Mouse (Mus musculus): ENCODE measurements around the gene Tle6. TPM values are rescaled to one million over a fixed set of nuclear protein-coding genes. Genes with fewer than 3 reads are reported as not detected.

Tle6 gene
- polyA plus RNA-seq, 1 experiment from 2014 or later: 15.2 TPM

DNA sequence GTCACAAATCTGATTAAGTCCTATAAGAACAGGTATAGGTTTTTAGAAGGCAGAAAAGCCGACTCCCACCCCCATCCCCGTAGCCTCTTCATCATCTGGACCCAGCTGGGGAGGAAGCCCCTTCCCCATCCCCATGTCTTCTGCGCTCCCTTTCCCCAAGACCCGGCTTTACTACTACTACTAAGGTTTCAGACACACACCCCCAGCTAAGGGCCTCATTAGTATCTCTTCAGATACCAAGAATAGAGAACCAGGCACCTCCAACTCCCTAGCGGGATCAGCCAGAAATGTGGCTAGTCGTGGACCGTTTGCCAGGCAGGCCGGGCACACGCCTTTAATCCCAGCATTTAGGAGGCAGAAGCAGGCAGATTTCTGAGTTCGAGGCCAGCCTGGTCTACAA lies 777 bp downstream of the Tle6 start:
- peak overlapping the region; percentile 75 for H3K27ac ChIP-seq
- ATAC-seq (ENCODE audit: insufficient number of reproducible peaks, insufficient read depth, low FRiP score, low TSS enrichment, low read depth): no peak
- H3K27me3 ChIP-seq: peaks cover 9% of the 10 kb centered on the region
- no peak overlapping the region for H3K4me3 ChIP-seq (replicated peaks)
- H3K9ac ChIP-seq (replicated peaks): no peak overlapping the region
- 41% methylated on average over 10 of the region's 10 CpGs for WGBS
- no peaks in the 10 kb centered on the region for H3K9me3 ChIP-seq
- H3K4me2 ChIP-seq: no peak overlapping the region
- H3K36me3 ChIP-seq: no peaks in the 10 kb centered on the region
- H3K4me1 ChIP-seq (replicated peaks): peaks cover 83% of the 10 kb centered on the region

DNA sequence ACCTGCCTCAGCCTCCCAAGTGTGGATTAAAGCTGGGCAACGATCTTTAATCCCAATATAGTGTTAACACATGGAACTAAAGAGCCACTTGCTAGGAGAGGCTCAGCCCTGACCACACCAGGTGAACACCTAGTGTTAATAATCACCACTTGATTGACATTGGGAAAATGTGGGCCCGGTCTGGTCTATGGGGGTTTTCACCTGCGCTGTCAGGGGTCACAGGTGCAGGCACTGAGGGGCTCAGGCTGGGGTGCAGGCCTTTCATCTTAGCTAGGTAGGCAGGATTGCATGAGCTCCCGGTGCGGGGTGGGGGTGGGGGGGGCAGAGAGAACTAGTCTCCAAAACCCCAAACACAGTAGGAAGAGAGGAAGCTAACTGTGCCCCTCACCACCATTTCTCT lies 1.2 kb downstream of the Tle6 start:
- peaks cover 84% of the 10 kb centered on the region for H3K4me1 ChIP-seq (replicated peaks)
- no peaks in the 10 kb centered on the region for H3K9me3 ChIP-seq
- no peak overlapping the region for H3K9ac ChIP-seq (replicated peaks)
- H3K27ac ChIP-seq: no peak overlapping the region
- H3K36me3 ChIP-seq: no peaks in the 10 kb centered on the region
- H3K4me2 ChIP-seq: no peak overlapping the region
- H3K27me3 ChIP-seq: peaks cover 13% of the 10 kb centered on the region
- WGBS: 55% methylated on average over 5 of the region's 5 CpGs
- H3K4me3 ChIP-seq (replicated peaks): no peak overlapping the region
- ATAC-seq (ENCODE audit: insufficient number of reproducible peaks, insufficient read depth, low FRiP score, low TSS enrichment, low read depth): no peak

DNA sequence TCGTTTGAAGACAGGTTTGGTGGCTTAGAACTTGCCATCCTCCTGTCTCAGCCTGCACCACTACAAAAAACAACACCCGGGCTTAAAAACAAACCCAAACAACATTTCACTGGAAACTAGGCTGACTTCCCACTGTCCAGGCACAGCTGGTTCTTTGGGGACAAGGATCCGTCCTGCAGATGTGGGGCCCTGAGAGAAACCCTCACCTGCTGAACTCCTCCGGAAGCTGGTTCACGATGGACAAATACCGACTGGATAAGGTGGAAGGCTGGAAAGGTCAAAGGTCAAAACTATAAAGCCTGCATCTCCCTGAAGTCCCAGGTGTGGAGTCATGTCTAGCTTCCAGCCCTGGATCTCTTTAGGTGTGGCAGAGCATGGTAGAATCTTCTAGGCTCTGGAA lies 2.0 kb downstream of the Tle6 start:
- Histone ChIP-seq H3K9ac (replicated peaks) (no peak overlapping the region), H3K9me3 (no peaks in the 10 kb centered on the region), H3K27me3 (peaks cover 20% of the 10 kb centered on the region), H3K4me1 (replicated peaks) (peaks cover 87% of the 10 kb centered on the region), H3K4me3 (replicated peaks) (no peak overlapping the region), H3K4me2 (no peak overlapping the region), H3K36me3 (no peaks in the 10 kb centered on the region), H3K27ac (peak overlapping the region; percentile 62; the same call in 1 of the 2 replicates)
- WGBS: 27% methylated on average over 6 of the region's 6 CpGs
- ATAC-seq (ENCODE audit: insufficient number of reproducible peaks, insufficient read depth, low FRiP score, low TSS enrichment, low read depth): no peak

GRCm38 (mm10) chr10:81598342-81598741 lies 2.5 kb downstream of the Tle6 start:
- Histone ChIP-seq H3K9ac (replicated peaks) (no peak overlapping the region), H3K27ac (peak overlapping the region; percentile 62; the same call in 1 of the 2 replicates), H3K36me3 (no peaks in the 10 kb centered on the region), H3K4me3 (replicated peaks) (no peak overlapping the region), H3K4me1 (replicated peaks) (peaks cover 87% of the 10 kb centered on the region), H3K27me3 (peaks cover 23% of the 10 kb centered on the region), H3K4me2 (no peak overlapping the region), H3K9me3 (no peaks in the 10 kb centered on the region)
- ATAC-seq (ENCODE audit: insufficient number of reproducible peaks, insufficient read depth, low FRiP score, low TSS enrichment, low read depth): no peak
- WGBS: 34% methylated on average over 3 of the region's 3 CpGs

DNA sequence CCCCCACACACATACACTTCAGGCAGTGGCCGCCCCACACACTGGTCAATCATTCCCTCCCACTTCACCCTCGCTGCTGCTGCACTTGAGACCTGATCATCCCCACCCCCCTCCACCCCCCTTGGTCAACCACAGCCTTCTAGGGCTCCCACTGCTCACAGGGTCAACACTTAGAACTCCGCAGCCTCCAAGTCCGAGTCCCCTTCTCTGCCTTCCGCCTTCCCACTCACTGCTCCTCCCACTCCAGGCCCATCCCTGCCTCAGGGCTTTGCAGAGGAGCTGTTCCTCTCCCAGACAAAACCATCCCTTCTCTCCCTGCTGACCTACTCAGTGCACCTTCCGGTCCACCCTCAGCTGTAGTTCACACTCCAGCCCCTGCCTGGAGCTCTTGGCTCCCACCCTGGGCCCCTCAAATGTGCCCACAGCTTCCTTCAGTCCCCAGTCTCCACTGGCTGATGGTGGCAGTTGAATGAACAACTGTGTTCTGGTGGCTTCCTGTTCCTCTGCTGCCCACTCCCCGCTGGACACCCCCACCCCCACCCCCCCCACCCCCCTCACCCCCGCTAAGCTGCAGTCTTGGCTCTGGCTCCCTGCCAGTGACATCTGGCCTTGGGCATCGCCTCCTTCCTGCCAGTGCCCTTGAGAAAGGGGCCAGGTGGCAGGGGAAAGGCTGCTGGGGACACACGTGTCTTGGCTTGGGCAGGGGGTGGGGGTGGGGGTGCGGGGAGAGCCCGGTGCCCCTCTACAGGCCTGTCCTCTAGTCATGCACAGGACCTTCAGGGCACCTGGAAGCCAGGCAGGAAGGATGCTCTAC lies 3.5 kb downstream of the Tle6 start:
- peaks cover 79% of the 10 kb centered on the region for H3K4me1 ChIP-seq (replicated peaks)
- no peaks in the 10 kb centered on the region for H3K36me3 ChIP-seq
- peaks cover 26% of the 10 kb centered on the region for H3K27me3 ChIP-seq
- peak overlapping the region; percentile 24 for H3K4me3 ChIP-seq (replicated peaks)
- H3K9ac ChIP-seq (replicated peaks): peak overlapping the region; percentile 37
- H3K9me3 ChIP-seq: no peaks in the 10 kb centered on the region
- peak overlapping the region; percentile 90 for H3K27ac ChIP-seq
- ATAC-seq (ENCODE audit: insufficient number of reproducible peaks, insufficient read depth, low FRiP score, low TSS enrichment, low read depth): peak; percentile 27
- 3% methylated on average over 12 of the region's 12 CpGs for WGBS
- peak overlapping the region; percentile 53 for H3K4me2 ChIP-seq

DNA sequence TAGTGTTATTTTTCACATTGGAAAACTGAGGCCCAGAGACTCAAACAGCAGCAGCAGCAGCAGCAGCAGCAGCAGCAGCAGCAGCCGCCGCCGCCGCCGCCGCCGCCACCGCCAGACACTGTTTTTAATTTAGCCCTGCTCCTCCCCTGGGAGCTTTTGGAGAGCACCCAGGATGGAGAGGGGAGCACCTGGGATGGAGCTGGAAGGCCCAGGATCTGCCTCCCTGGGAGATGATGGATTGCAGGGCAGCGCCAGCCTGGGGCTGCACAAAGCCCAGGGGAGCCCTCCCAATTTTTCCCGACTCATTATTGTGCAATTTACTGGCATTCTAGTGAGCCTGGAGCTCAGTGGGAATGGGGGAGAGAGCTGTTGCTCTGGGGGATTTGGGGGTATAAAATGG lies 4.3 kb downstream of the Tle6 start:
- Histone ChIP-seq H3K4me1 (replicated peaks) (peaks cover 73% of the 10 kb centered on the region), H3K4me2 (peak overlapping the region; percentile 53), H3K27me3 (peaks cover 26% of the 10 kb centered on the region), H3K36me3 (no peaks in the 10 kb centered on the region), H3K27ac (peak overlapping the region; percentile 90), H3K4me3 (replicated peaks) (peak overlapping the region; percentile 24), H3K9me3 (no peaks in the 10 kb centered on the region), H3K9ac (replicated peaks) (peak overlapping the region; percentile 37)
- 0 out of 2 replicates have a peak, but pooled peaks have one; percentile 0 for ATAC-seq (ENCODE audit: insufficient number of reproducible peaks, insufficient read depth, low FRiP score, low TSS enrichment, low read depth)
- WGBS: 1% methylated on average over 10 of the region's 10 CpGs

GRCm38 (mm10) chr10:81595599-81595998 lies 5.3 kb downstream of the Tle6 start:
- H3K27ac ChIP-seq: peak overlapping the region; percentile 90
- peak overlapping the region; percentile 44 for H3K9ac ChIP-seq (replicated peaks)
- peaks cover 28% of the 10 kb centered on the region for H3K27me3 ChIP-seq
- peaks cover 64% of the 10 kb centered on the region for H3K4me1 ChIP-seq (replicated peaks)
- H3K36me3 ChIP-seq: 0 out of 2 replicates have a peak, but pooled peaks cover 1% of the 10 kb centered on the region
- no peaks in the 10 kb centered on the region for H3K9me3 ChIP-seq
- WGBS: 38% methylated on average over 5 of the region's 5 CpGs
- H3K4me3 ChIP-seq (replicated peaks): no peak overlapping the region
- no peak for ATAC-seq (ENCODE audit: insufficient number of reproducible peaks, insufficient read depth, low FRiP score, low TSS enrichment, low read depth)
- peak overlapping the region; percentile 53; the same call in 1 of the 2 replicates for H3K4me2 ChIP-seq

- Histone ChIP-seq H3K4me2 (no peak overlapping the region), H3K9ac (replicated peaks) (no peak overlapping the region), H3K36me3 (peaks cover 18% of the 10 kb centered on the region), H3K4me3 (replicated peaks) (no peak overlapping the region), H3K27me3 (peaks cover 36% of the 10 kb centered on the region), H3K4me1 (replicated peaks) (peaks cover 50% of the 10 kb centered on the region), H3K9me3 (no peaks in the 10 kb centered on the region), H3K27ac (no peak overlapping the region)
- 71% methylated on average over 18 of the region's 18 CpGs for WGBS
- ATAC-seq (ENCODE audit: insufficient number of reproducible peaks, insufficient read depth, low FRiP score, low TSS enrichment, low read depth): no peak
Observed at GRCm38 (mm10) chr10:81593935-81594334, 6.9 kb downstream of the Tle6 start.

DNA sequence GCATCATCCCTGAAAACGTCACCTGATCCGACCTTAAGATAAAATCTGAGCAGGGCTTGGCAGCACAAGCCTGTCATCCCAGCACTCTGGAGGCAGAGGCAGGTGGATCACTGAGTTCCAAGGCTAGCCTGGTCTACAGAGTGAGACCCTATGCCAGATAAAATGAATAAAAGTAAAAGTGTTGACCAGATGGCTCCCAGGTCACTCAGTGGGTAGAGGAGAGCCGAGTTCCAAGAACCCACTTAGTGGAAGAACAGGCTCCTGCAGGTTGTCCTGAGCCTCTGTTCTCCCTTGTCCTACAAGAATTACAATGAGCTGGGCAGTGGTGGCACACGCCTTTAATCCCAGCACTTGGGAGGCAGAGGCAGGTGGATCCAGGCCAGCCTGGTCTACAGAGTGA lies 7.7 kb downstream of the Tle6 start:
- H3K9me3 ChIP-seq: no peaks in the 10 kb centered on the region
- H3K4me1 ChIP-seq (replicated peaks): peaks cover 42% of the 10 kb centered on the region
- peaks cover 25% of the 10 kb centered on the region for H3K36me3 ChIP-seq
- no peak overlapping the region for H3K27ac ChIP-seq
- no peak for ATAC-seq (ENCODE audit: insufficient number of reproducible peaks, insufficient read depth, low FRiP score, low TSS enrichment, low read depth)
- WGBS: 66% methylated on average over 4 of the region's 4 CpGs
- no peak overlapping the region for H3K4me2 ChIP-seq
- H3K27me3 ChIP-seq: peaks cover 40% of the 10 kb centered on the region
- no peak overlapping the region for H3K9ac ChIP-seq (replicated peaks)
- no peak overlapping the region for H3K4me3 ChIP-seq (replicated peaks)

GRCm38 (mm10) chr10:81592631-81593030 lies 8.2 kb downstream of the Tle6 start:
- H3K9me3 ChIP-seq: no peaks in the 10 kb centered on the region
- H3K4me1 ChIP-seq (replicated peaks): peaks cover 36% of the 10 kb centered on the region
- H3K27ac ChIP-seq: no peak overlapping the region
- no peak for ATAC-seq (ENCODE audit: insufficient number of reproducible peaks, insufficient read depth, low FRiP score, low TSS enrichment, low read depth)
- H3K4me2 ChIP-seq: no peak overlapping the region
- H3K9ac ChIP-seq (replicated peaks): no peak overlapping the region
- WGBS: 79% methylated on average over 7 of the region's 7 CpGs
- H3K27me3 ChIP-seq: peaks cover 44% of the 10 kb centered on the region
- peaks cover 31% of the 10 kb centered on the region for H3K36me3 ChIP-seq
- no peak overlapping the region for H3K4me3 ChIP-seq (replicated peaks)

- H3K4me2 ChIP-seq: no peak overlapping the region
- ATAC-seq (ENCODE audit: insufficient number of reproducible peaks, insufficient read depth, low FRiP score, low TSS enrichment, low read depth): no peak
- H3K36me3 ChIP-seq: peaks cover 39% of the 10 kb centered on the region
- H3K4me3 ChIP-seq (replicated peaks): no peak overlapping the region
- H3K4me1 ChIP-seq (replicated peaks): peaks cover 29% of the 10 kb centered on the region
- H3K9ac ChIP-seq (replicated peaks): no peak overlapping the region
- H3K27ac ChIP-seq: no peak overlapping the region
- WGBS: 62% methylated on average over 9 of the region's 9 CpGs
- peaks cover 50% of the 10 kb centered on the region for H3K27me3 ChIP-seq
- H3K9me3 ChIP-seq: no peaks in the 10 kb centered on the region
Observed at GRCm38 (mm10) chr10:81591846-81592245, 9.0 kb downstream of the Tle6 start.

GRCm38 (mm10) chr10:81588739-81589138 lies 12.1 kb downstream of the Tle6 start:
- ATAC-seq (ENCODE audit: insufficient number of reproducible peaks, insufficient read depth, low FRiP score, low TSS enrichment, low read depth): no peak
- H3K9me3 ChIP-seq: no peaks in the 10 kb centered on the region
- 68% methylated on average over 7 of the region's 7 CpGs for WGBS
- no peak overlapping the region for H3K9ac ChIP-seq (replicated peaks)
- H3K4me1 ChIP-seq (replicated peaks): no peaks in the 10 kb centered on the region
- no peak overlapping the region for H3K4me2 ChIP-seq
- peaks cover 65% of the 10 kb centered on the region for H3K36me3 ChIP-seq
- no peak overlapping the region for H3K4me3 ChIP-seq (replicated peaks)
- no peak overlapping the region for H3K27ac ChIP-seq
- H3K27me3 ChIP-seq: peaks cover 48% of the 10 kb centered on the region

Measured in limb, embryonic 12.5 days (tissue).